Comparison of ENCODE assay signal across 8 mouse cellular contexts in the genomic region with DNA sequence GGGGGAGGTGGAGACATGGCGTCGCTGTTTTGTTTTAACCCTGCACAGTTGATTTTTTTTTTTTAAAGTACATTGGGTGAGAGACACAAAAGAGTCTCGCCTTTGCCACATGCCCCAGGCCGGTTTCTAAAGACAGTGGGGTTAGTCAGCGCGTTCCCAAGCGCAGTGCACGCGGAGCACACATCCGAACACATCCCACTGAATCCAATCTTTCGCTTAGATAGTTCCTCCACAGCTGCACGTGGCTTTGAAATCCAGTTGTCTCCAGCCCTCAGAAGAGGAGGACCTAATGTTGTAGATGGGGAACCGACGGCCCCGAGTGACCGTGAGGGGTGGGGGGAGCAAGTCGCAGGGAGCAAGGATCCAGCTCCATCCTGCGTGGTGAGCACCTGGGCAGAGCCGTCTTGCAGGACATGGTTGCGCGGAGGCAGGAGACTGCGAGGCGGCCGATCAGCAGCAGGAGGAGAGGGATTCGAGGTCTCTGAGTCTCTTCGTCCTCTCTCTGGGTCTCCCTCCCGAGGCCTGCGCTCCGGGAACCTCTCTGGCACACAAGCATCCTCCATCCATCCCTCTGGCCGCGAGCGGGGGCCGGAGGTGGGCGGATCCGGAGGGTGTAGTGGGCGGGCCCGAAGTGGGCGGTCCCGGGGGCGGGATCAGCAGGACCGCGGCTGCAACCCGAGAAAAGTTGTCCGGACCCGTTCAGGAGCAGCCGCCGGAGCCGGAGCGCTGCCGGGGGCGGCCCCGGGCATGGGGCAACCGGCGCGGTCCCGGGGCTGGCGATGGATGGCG. TPM values are rescaled to one million over a fixed set of nuclear protein-coding genes. Genes with fewer than 3 reads are reported as not detected.
DNase-seq lines count a peak whose midpoint lies in the region; ATAC-seq lines count a peak whose summit lies in the region.

A gene (plus strand): TSS at position 673 of the 789 bp plus-strand sequence.

- H3K27me3 ChIP-seq in hindbrain, embryonic 12.5 days = peaks cover 62% of the 10 kb centered on the region

- peak within 1 kb of the TSS; percentile 85 for H3K4me2 ChIP-seq in hindbrain, embryonic 12.5 days (replicated peaks)

- WGBS in hindbrain, embryonic 12.5 days = under 1% methylated on average over 54 of the region's 58 CpGs

- peaks cover 5% of the 10 kb centered on the region; the same call in 1 of the 2 replicates for H3K9me3 ChIP-seq in hindbrain, embryonic 12.5 days (replicated peaks)

- H3K4me1 ChIP-seq in hindbrain, embryonic 12.5 days = peaks cover 30% of the 10 kb centered on the region

- ATAC-seq in hindbrain, embryonic 12.5 days (ENCODE audit: low FRiP score) = peak; percentile 92
- no peak for ATAC-seq in erythroblast, adult 5-6 weeks (replicated peaks; ENCODE audit: low FRiP score, poor library complexity, severe bottlenecking)

- H3K36me3 ChIP-seq in hindbrain, embryonic 12.5 days = no peaks in the 10 kb centered on the region

- 0 out of 2 replicates have a peak within 1 kb of the TSS, but pooled peaks have one; percentile 30 for H3K27ac ChIP-seq in hindbrain, embryonic 12.5 days

- H3K9ac ChIP-seq in hindbrain, embryonic 12.5 days = peak within 1 kb of the TSS; percentile 66

- peak within 1 kb of the TSS; percentile 66 for H3K4me3 ChIP-seq in hindbrain, embryonic 12.5 days

- peak; percentile 89 for DNase-seq in adrenal gland, postnatal 10 days
- DNase-seq in cerebellum, postnatal 4 days (ENCODE audit: low spot score in 2 of 2) = peak; percentile 52 to 74
- peak; percentile 58 for DNase-seq in gastrocnemius, adult 18-20 months (ENCODE audit: low spot score)
- DNase-seq in left cerebral cortex, adult 8-10 months (ENCODE audit: low spot score in 2 of 2) = peak; percentile 12
- peak; percentile 68 for DNase-seq in lung, postnatal 25 days (ENCODE audit: low spot score)
- DNase-seq in right cerebral cortex, postnatal 14 days = peak; percentile 43

RNA-seq across cellular contexts. Expression of the gene that starts here (rescaled TPM):
- total RNA-seq in adrenal gland, postnatal 10 days (2021) = 1 to 10 TPM; 1.5 to 2.3 TPM
- total RNA-seq in gastrocnemius, adult 18-20 months (2021) = under 1 TPM; 0.28 to 0.41 TPM
- polyA plus RNA-seq in hindbrain, embryonic 12.5 days (2016; fragmentation: Nextera tagmentation; extraction: Ambion mirVana) = 30.6 and 33.9 TPM in 2 replicates
- 1 to 10 TPM; 5.6 to 6.3 (median 6.2) TPM for total RNA-seq in left cerebral cortex, adult 8-10 months (2022)
- not detected in 2 replicates for total RNA-seq in erythroblast, adult 5-6 weeks (2015; ENCODE audit: low replicate concordance)
- total RNA-seq in erythroblast, adult 5-6 weeks (2017; ENCODE audit: low replicate concordance) = not detected in 2 replicates

Comparison
In these comparisons a context has a peak if more than half of its experiments do, and no peak if none do; other contexts are left out.
1. Peak in DNase-seq in gastrocnemius, adult 18-20 months; RNA of the gene not detected or under 1 TPM.
2. DNase-seq: peak in every context shown above with its lines; median percentile 89 in adrenal gland, postnatal 10 days; 68 in lung, postnatal 25 days; 63 in cerebellum, postnatal 4 days; 58 in gastrocnemius, adult 18-20 months; 43 in right cerebral cortex, postnatal 14 days; 12 in left cerebral cortex, adult 8-10 months.